Comparison of ENCODE assay signal across 11 mouse cellular contexts in the genomic region with DNA sequence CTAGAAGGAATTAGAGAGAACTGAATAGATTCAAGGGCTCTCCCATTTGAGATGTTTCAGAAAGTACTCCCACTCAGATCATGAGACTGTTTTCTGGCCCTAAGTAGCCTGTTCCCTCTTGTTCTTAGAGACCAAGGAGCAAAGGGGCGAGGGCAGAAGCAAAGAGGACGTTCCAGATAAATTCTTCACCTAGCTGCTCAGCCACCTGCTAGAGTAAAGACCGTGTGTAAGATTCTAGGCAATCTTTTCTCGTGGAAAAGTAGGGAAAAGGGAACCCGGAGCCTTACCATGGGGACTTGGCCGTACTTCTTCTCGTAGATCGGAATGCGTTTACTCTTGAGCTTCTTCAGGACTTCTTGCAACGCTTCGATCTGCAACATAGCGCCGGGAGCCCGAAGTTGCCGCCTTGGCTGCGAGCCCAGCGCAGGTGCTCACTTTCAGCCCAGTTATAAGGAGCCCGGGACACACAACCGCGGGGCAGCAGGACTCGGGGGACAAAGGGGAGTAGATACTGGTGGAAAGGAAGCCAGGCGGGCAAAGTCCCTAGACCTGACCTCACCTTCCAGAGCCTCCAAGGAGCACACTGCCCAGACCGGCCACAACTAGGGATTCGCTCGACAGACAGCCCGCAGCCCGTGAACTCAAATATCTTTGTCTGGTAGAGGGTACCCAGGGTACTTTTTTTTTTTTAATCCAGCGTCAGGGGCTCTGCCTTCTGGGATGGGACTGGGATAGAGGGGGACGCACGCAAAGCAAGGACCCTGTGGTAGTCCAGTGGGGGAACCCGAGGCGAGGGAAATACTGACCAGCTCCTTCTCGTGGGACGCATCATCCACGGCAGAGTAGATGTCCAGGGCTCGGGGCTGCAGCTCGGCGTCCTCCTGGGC. TPM values are rescaled to one million over a fixed set of nuclear protein-coding genes. Genes with fewer than 3 reads are reported as not detected.
DNase-seq lines count a peak whose midpoint lies in the region; ATAC-seq lines count a peak whose summit lies in the region.
"Had no signal": no experiment of that assay in that cellular context is flagged by ENCODE, and none has a peak within 500 bp of the region (broad histone marks: within the 10 kb centered on the region; RNA-seq: fewer than 3 reads in every experiment).

No protein-coding gene starts in this region.

- H3K36me3 ChIP-seq in stomach, embryonic 15.5 days: no peaks in the 10 kb centered on the region

- H3K9me3 ChIP-seq in stomach, embryonic 15.5 days: no peaks in the 10 kb centered on the region

- peak; percentile 8 to 12 for DNase-seq in cerebellum, postnatal 14 days
- no peak for DNase-seq in cerebellum, adult 9-10 months
- peak; percentile 13 for DNase-seq in right cerebral cortex, adult 18-20 months
- no peak for DNase-seq in right cerebral cortex, postnatal 36 days (ENCODE audit: low spot score in 2 of 2)
- DNase-seq in kidney, postnatal 14 days: peak; percentile 2
- DNase-seq in urinary bladder, postnatal 36 days (ENCODE audit: low spot score in 2 of 2): no peak
- no peak for DNase-seq in thymus, postnatal 0 days (ENCODE audit: low spot score)

- peak overlapping the region; percentile 32 for H3K4me2 ChIP-seq in stomach, embryonic 15.5 days

- H3K9ac ChIP-seq in stomach, embryonic 15.5 days: no peak overlapping the region

- peaks cover 5% of the 10 kb centered on the region; the same call in 1 of the 2 replicates for H3K4me1 ChIP-seq in stomach, embryonic 15.5 days

- H3K4me3 ChIP-seq in stomach, embryonic 15.5 days (replicated peaks): no peak overlapping the region

- 10% methylated on average over 38 of the region's 38 CpGs for WGBS in stomach, embryonic 15.5 days

- ATAC-seq in stomach, embryonic 15.5 days (ENCODE audit: insufficient read depth, low FRiP score, low read depth): no peak

- H3K27ac ChIP-seq in stomach, embryonic 15.5 days: no peak overlapping the region
- H3K27ac ChIP-seq: macrophage had no signal

- H3K27me3 ChIP-seq in stomach, embryonic 15.5 days (replicated peaks): peaks cover 28% of the 10 kb centered on the region

RNA-seq across cellular contexts. Expression of a gene that starts 1.0 kb away (rescaled TPM):
- 35.7 and 35.8 TPM in 2 replicates for polyA plus RNA-seq in stomach, embryonic 15.5 days (2015; fragmentation: Nextera tagmentation; extraction: Ambion mirVana)
- 0.17 and 0.29 TPM in 2 replicates for polyA plus RNA-seq in thymus, postnatal 0 days (2015; fragmentation: Nextera tagmentation; extraction: Ambion mirVana)
- polyA plus RNA-seq: C2C12; heart, postnatal 0 days; macrophage had no signal

Comparison
In these comparisons a context has a peak if more than half of its experiments do, and no peak if none do; other contexts are left out.
1. DNase-seq: peak in cerebellum, postnatal 14 days (2 of 2), right cerebral cortex, adult 18-20 months (single experiment) and kidney, postnatal 14 days (single experiment); none in cerebellum, adult 9-10 months (single experiment), right cerebral cortex, postnatal 36 days (0 of 2), urinary bladder, postnatal 36 days (0 of 2) and thymus, postnatal 0 days (single experiment).
2. RNA of a gene that starts 1.0 kb away (polyA plus RNA-seq): 35.7 to 35.8 TPM in stomach, embryonic 15.5 days; 0.17 to 0.29 TPM in thymus, postnatal 0 days; every median in the first group is over 10 times any median in the second.